Mouse (Mus musculus) forebrain, embryonic 11.5 days (tissue): Measurements from ENCODE around the gene Abcb1b. TPM values are rescaled to one million over a fixed set of nuclear protein-coding genes. Genes with fewer than 3 reads are reported as not detected.

Experiments used
- ATAC-seq: fragments of 200-750 bp; cut with Nextera tagmentation; replicated peaks from 2 replicates; pipeline ENCODE4 v1.8.0; 2017; ENCODE audit warnings: moderate TSS enrichment; ENCODE audit not compliant: low FRiP score
- DNase-seq: peaks from one replicate; pipeline ENCODE4 v3.0.0-alpha.2; 2017; ENCODE audit warnings: low spot score
- H3K27ac ChIP-seq: fragments of 300-500 bp; sonication (generic); 2 replicates; pipeline ENCODE4 v1.5.1; 2014; ENCODE audit warnings: low read depth, low read length
- H3K27me3 ChIP-seq: fragments of 300-500 bp; sonication (generic); 2 replicates; pipeline ENCODE4 v1.6.1; 2014; ENCODE audit warnings: mild to moderate bottlenecking, low read length, mixed read lengths; ENCODE audit not compliant: control insufficient read depth, insufficient read depth
- H3K36me3 ChIP-seq: fragments of 300-500 bp; sonication (generic); 2 replicates; pipeline ENCODE4 v1.6.1; 2014; ENCODE audit warnings: mild to moderate bottlenecking, low read length, moderate library complexity, mixed read lengths; ENCODE audit not compliant: control insufficient read depth, insufficient read depth
- H3K4me1 ChIP-seq: fragments of 300-500 bp; sonication (generic); replicated peaks from 2 replicates; pipeline ENCODE4 v1.6.1; 2014; ENCODE audit warnings: low read length, mixed read lengths; ENCODE audit not compliant: control insufficient read depth, insufficient read depth
- H3K4me2 ChIP-seq: fragments of 300-500 bp; sonication (generic); 2 replicates; pipeline ENCODE4 v1.6.1; 2014; ENCODE audit warnings: low read depth, mild to moderate bottlenecking, low read length, moderate library complexity, mixed read lengths; ENCODE audit not compliant: severe bottlenecking
- H3K4me3 ChIP-seq: fragments of 300-500 bp; sonication (generic); 2 replicates; pipeline ENCODE4 v1.5.1; 2014; ENCODE audit warnings: low read depth, low read length
- H3K9ac ChIP-seq: fragments of 300-500 bp; sonication (generic); 2 replicates; pipeline ENCODE4 v1.6.1; 2014; ENCODE audit warnings: low read length
- H3K9me3 ChIP-seq: fragments of 300-500 bp; sonication (generic); 2 replicates; pipeline ENCODE4 v1.6.1; 2016; ENCODE audit warnings: low read length, mixed read lengths; ENCODE audit not compliant: control insufficient read depth
- WGBS: fragments of 180-500 bp; shearing (Covaris S2); extraction: QIAGEN DNeasy Blood & Tissue Kit; methylation state at CpG from one replicate; pipeline ENCODE4 v1.1.7; 2014; 5-methylcytosine and 5-hydroxymethylcytosine counted together
- polyA plus RNA-seq: library from polyadenylated mRNA; unstranded; fragments of >200 nt; fragmentation: Nextera tagmentation; extraction: Ambion mirVana; gene quantifications from 2 replicates; pipeline ENCODE4 v1.2.1, GENCODE M21; 2014

Abcb1b gene
- polyA plus RNA-seq, 1 experiment from 2014 or later = 1.4 TPM

- H3K9ac ChIP-seq = no peak overlapping the region
- WGBS = 58% methylated on average over 3 of the region's 3 CpGs
- no peak overlapping the region for H3K4me3 ChIP-seq
- H3K4me1 ChIP-seq = no peaks in the 10 kb centered on the region
- DNase-seq (no peak), ATAC-seq (no peak)
- H3K36me3 ChIP-seq = no peaks in the 10 kb centered on the region
- H3K27ac ChIP-seq = no peak overlapping the region
- no peaks in the 10 kb centered on the region for H3K9me3 ChIP-seq
- no peak overlapping the region for H3K4me2 ChIP-seq
- H3K27me3 ChIP-seq = peaks cover 5% of the 10 kb centered on the region
Observed at GRCm38 (mm10) chr5:8898246-8898645, 100.3 kb downstream of the Abcb1b start.

GRCm38 (mm10) chr5:8901001-8901400 is 103.1 kb downstream of the Abcb1b start:
- 90% methylated on average over 1 of the region's 1 CpGs for WGBS
- Histone ChIP-seq H3K4me1 (no peaks in the 10 kb centered on the region), H3K27me3 (no peaks in the 10 kb centered on the region), H3K4me3 (no peak overlapping the region), H3K4me2 (no peak overlapping the region), H3K9me3 (no peaks in the 10 kb centered on the region), H3K36me3 (no peaks in the 10 kb centered on the region), H3K9ac (no peak overlapping the region), H3K27ac (no peak overlapping the region)
- ATAC-seq (no peak), DNase-seq (no peak)

- no peak overlapping the region for H3K27ac ChIP-seq
- no peak overlapping the region for H3K9ac ChIP-seq
- H3K36me3 ChIP-seq = no peaks in the 10 kb centered on the region
- H3K27me3 ChIP-seq = no peaks in the 10 kb centered on the region
- 80% methylated on average over 6 of the region's 6 CpGs for WGBS
- no peak for ATAC-seq
- no peak overlapping the region for H3K4me2 ChIP-seq
- no peak overlapping the region for H3K4me3 ChIP-seq
- H3K9me3 ChIP-seq = no peaks in the 10 kb centered on the region
- no peaks in the 10 kb centered on the region for H3K4me1 ChIP-seq
- DNase-seq = no peak
Observed at GRCm38 (mm10) chr5:8902141-8902817, 104.3 kb downstream of the Abcb1b start.

DNA sequence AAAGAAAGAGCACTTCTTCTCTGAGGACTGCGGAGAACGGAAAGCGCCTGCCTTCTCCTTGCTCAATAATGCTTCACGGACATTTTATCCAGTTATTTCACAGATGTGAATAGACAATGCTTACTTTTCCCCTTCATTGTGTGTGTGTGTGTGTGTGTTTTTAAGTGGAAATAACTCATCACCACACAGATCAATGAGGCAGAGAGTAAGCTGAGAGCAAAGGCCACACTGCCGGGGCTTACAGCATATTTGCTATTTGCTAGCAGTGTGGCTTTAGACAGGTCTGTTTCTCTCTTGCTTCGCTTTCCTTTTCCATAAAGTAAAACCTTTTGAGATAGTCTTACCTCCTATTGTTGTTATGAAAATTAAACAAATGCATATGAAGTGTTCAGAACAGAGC is 106.6 kb downstream of the Abcb1b start:
- Histone ChIP-seq H3K4me3 (no peak overlapping the region), H3K9ac (no peak overlapping the region), H3K27me3 (no peaks in the 10 kb centered on the region), H3K4me1 (no peaks in the 10 kb centered on the region), H3K27ac (no peak overlapping the region), H3K36me3 (no peaks in the 10 kb centered on the region), H3K4me2 (no peak overlapping the region), H3K9me3 (no peaks in the 10 kb centered on the region)
- DNase-seq (no peak), ATAC-seq (no peak)
- 57% methylated on average over 6 of the region's 6 CpGs for WGBS

GRCm38 (mm10) chr5:8911567-8912198 is 113.7 kb downstream of the Abcb1b start:
- Histone ChIP-seq H3K4me2 (no peak overlapping the region), H3K4me1 (no peaks in the 10 kb centered on the region), H3K27ac (no peak overlapping the region), H3K36me3 (no peaks in the 10 kb centered on the region), H3K4me3 (no peak overlapping the region), H3K27me3 (no peaks in the 10 kb centered on the region), H3K9me3 (no peaks in the 10 kb centered on the region), H3K9ac (no peak overlapping the region)
- 81% methylated on average over 8 of the region's 8 CpGs for WGBS
- ATAC-seq (no peak), DNase-seq (no peak)

Other genes starting within 250 kb of the Abcb1b start
- 11.1 and 11.4 TPM in 2 replicates for gene Rundc3b, start 175.2 kb upstream of the Abcb1b start, polyA plus RNA-seq
- gene Abcb1a, start 138.1 kb upstream of the Abcb1b start, polyA plus RNA-seq = 0.29 and 0.68 TPM in 2 replicates
- 0.67 and 0.88 TPM in 2 replicates for gene Abcb4, start 95.6 kb downstream of the Abcb1b start, polyA plus RNA-seq
- gene Crot, start 199.2 kb downstream of the Abcb1b start, polyA plus RNA-seq = 29.6 and 33.9 TPM in 2 replicates